Mouse (Mus musculus) CD4-positive, CD25-positive, alpha-beta regulatory T cell, adult 2 months (primary cell): ENCODE measurements at regions not wholly inside any gene's neighbourhood (a gene's known extent, or its start where the extent isn't known, plus 50 kb on each side); places are given as distances from the start of the nearest gene placed in this dataset.

Experiments
- DNase-seq: peaks from one replicate; pipeline ENCODE4 v3.0.0-alpha.2; 2012; ENCODE audit warnings: low read depth, low spot score

DNA sequence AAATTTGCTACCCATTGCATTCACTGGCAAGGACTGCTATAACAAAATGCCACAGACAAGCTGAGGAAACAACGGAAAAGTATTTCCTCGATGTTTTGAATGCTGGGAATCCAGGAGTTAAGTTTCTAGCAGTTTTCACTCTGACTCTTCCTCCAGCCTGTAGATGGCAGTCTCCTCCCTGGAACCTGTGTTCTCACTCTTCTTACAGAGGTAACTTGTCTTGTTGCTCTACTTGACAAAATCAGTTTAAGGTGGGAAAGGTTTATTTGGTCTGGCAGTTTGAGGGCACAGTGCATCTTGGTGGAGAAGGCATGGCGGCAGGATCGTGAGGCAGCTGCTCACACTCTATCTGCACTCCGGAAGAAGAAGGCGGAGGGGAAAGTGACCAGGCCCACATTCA is 181.3 kb upstream of the Nckap5 start:
- peak; percentile 15 for DNase-seq

DNA sequence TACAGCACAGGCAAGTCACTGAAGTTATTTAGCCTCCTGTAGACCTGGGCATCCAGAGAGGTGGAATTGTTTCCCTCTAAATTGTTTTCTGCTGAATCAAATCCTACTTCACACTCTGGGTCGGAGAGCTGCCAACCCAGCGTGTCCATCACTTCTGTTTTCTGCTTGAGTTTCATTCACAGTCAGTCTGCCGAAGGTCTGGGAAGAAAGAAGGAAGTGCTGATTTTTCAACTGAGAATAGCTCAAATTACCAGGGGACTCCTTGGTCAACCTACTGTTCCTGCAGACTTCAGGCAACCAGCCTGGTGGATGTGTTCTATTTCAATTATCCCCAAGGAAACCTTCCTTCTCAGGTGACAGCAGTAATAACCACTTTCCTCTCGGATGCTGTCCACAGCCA is 179.1 kb upstream of the Nckap5 start:
- DNase-seq, result no peak

GRCm38 (mm10) chr1:127001700-127002099 is 171.1 kb upstream of the Nckap5 start:
- DNase-seq, result no peak

GRCm38 (mm10) chr1:126993061-126993640 is 162.6 kb upstream of the Nckap5 start:
- DNase-seq, result peak; percentile 31

GRCm38 (mm10) chr1:126992441-126992840 is 161.8 kb upstream of the Nckap5 start:
- no peak for DNase-seq

DNA sequence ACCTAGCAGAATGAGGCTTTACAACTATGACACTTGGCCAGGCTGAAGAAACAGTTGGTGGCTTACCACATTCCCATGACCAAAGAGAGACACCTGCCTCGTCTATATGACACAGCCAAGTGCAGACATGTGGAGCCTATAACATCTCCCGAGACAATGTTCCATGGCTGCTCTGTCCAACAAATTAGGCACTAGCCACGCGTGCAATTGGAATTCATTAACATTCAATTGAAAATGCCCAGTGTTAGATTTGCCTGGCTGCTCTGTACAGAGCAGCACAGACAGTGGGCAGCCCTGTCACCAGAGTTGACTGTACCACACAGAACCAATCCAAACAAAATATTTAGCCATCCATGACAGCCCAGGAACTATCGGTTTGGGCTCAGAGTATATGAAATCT is 152.2 kb upstream of the Nckap5 start:
- DNase-seq, result no peak

DNA sequence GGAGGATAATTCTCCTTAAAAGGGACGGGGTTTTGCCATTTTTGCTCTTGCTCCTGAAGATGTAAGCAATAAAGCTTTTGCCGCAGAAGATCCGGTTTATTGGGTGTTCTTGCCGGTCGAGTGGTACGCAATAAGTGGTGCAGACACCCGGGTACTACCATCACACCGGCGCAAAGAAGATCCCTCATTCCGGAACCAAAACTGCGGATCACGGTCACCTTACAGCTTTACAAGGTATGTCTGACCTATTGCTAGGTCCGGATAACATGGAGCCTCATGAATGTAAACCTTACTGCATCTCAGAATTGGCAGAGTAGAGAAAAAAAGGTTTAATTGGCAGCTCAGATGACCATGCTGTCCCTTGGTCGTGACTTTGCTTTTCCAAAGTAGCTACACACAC is 149.7 kb upstream of the Nckap5 start:
- DNase-seq, result no peak

- no peak for DNase-seq
Observed at GRCm38 (mm10) chr1:126973871-126974270, 143.3 kb upstream of the Nckap5 start.

DNA sequence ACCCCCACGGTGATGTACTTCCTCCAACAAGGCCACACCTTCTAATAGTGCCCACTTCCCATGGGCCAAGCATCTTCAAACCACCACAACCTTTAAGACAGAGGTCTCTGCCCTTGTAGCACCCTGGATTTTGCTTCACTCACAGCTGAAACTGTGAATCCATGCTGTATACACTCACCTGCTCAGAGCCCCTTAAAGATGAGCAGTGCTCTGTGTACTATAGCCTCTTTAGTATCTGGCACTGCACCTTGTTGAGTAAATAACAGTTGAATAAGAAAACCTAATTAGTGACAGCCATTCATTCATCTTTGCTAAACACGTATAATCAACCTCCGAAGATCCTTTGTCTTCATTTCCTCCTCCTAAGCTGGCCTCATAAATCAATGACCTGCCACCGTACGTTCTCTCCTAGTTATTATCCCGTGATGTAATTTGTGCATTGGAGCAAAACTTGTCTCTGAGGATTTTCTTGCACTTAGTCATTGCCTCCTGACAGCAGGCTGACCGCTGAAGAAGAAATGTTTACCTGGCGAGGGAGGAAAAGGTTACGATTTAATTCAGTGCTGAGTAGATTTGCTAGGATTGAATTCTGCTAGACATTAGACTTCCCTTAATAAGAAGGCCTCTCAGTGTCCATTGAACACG is 141.3 kb upstream of the Nckap5 start:
- no peak for DNase-seq

DNA sequence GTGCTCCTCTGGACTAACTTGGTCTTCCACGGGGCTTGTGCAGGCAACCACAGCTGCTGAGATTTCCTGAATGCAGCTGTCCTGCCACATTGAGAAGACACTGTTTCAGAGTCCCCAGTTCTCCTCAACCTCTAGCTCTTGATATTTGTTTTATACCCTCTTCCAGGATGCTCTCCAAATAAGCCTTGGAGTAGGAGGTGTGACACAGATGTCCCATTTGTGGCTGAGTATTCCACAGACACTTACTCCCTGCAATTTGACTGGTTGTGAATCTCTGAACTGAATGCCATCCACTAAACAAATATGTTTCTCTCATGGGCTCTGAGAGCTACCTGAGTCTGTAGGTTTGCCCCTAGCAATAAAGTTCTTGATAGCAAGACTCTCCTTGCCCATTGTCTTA is 140.5 kb upstream of the Nckap5 start:
- no peak for DNase-seq

DNA sequence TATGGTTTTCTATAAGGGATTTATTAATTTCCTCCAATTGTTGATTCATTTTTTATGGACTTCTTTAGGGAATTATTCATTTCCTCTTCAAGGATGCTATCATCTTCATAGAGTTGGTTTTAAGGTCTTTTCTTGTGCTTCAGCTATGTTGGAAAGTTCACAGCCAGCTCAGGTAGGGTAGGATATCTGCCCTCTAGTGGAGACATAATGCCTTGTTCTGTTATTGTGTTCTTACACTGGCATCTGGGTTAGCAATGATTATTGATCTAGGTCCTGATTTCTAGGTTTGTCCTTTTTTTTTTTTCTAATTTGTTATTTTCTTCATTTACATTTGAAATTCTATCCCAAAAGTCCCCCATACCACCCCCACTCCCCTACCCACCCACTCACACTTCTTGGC is 135.8 kb upstream of the Nckap5 start:
- DNase-seq, result peak; percentile 6

- no peak for DNase-seq
Observed at GRCm38 (mm10) chr1:126955839-126956720, 125.5 kb upstream of the Nckap5 start.

GRCm38 (mm10) chr1:126947860-126948259 is 117.3 kb upstream of the Nckap5 start:
- no peak for DNase-seq

- DNase-seq, result no peak
Observed at GRCm38 (mm10) chr1:126932658-126933057, 102.1 kb upstream of the Nckap5 start.

GRCm38 (mm10) chr1:126931754-126932153 is 101.2 kb upstream of the Nckap5 start:
- DNase-seq, result peak; percentile 66

- DNase-seq, result no peak
Observed at GRCm38 (mm10) chr1:126931093-126931492, 100.5 kb upstream of the Nckap5 start.

GRCm38 (mm10) chr1:126930611-126931010 is 100.0 kb upstream of the Nckap5 start:
- no peak for DNase-seq

GRCm38 (mm10) chr1:126929666-126930065 is 99.1 kb upstream of the Nckap5 start:
- DNase-seq, result peak; percentile 27

- DNase-seq, result no peak
Observed at GRCm38 (mm10) chr1:126928186-126928585, 97.6 kb upstream of the Nckap5 start.

- no peak for DNase-seq
Observed at GRCm38 (mm10) chr1:126925150-126926035, 94.8 kb upstream of the Nckap5 start.

- no peak for DNase-seq
Observed at GRCm38 (mm10) chr1:126923981-126924380, 93.4 kb upstream of the Nckap5 start.

DNA sequence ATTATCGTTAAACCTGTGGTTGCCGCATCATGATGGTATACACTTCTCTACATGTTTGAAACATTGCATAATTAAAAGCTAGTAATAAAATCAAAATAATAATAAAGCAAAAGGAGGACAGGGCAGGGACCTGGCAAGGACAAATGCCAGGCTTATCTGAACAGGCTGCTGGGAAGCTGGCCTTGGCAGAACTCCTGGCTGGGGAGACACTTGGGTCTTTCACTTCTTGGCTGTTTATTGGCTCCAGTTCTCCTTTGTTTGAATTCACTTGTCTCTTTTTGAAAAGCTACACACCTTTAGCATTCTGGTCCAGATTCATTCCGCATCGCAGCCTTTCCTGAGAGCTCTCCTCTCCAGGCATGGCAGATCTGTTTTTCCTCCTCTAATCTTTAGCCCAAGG is 91.6 kb upstream of the Nckap5 start:
- DNase-seq, result no peak
